Mouse (Mus musculus) liver, adult 2 months (tissue): Measurements from ENCODE around the gene Hist1h1e. TPM values are rescaled to one million over a fixed set of nuclear protein-coding genes. Genes with fewer than 3 reads are reported as not detected.
A peak's percentile ranks its signal among the peaks of the same experiment; 100 is the strongest.
"Not testable (repeated sequence)": the region's sequence is repeated elsewhere in the genome, so short reads cannot be mapped to it uniquely, and the experiment has no call there.

ENCODE experiments used
- DNase-seq: peaks from one replicate; pipeline ENCODE4 v3.0.0-alpha.2; 2011; ENCODE audit warnings: low read depth, low spot score; ENCODE audit errors: extremely low read depth
- H3K27ac ChIP-seq: fragments of 200-500 bp; replicated peaks from 2 replicates; pipeline ENCODE4 v1.5.1; 2012; ENCODE audit warnings: low read depth, mild to moderate bottlenecking, control low read depth, inconsistent platforms, low read length; ENCODE audit not compliant: insufficient read depth
- H3K27me3 ChIP-seq: fragments of 200-500 bp; 2 replicates; pipeline ENCODE4 v1.6.1; 2012; ENCODE audit warnings: mild to moderate bottlenecking, moderate library complexity, low read length, inconsistent platforms; ENCODE audit not compliant: control insufficient read depth, insufficient read depth
- H3K36me3 ChIP-seq: fragments of 200-500 bp; 2 replicates; pipeline ENCODE4 v1.6.1; 2012; ENCODE audit warnings: low read length, inconsistent platforms; ENCODE audit not compliant: control insufficient read depth, insufficient read depth
- H3K4me1 ChIP-seq: fragments of 200-500 bp; 2 replicates; pipeline ENCODE4 v1.6.1; 2011; ENCODE audit warnings: low read length; ENCODE audit not compliant: control insufficient read depth, insufficient read depth
- H3K4me3 ChIP-seq: fragments of 200-500 bp; 2 replicates; pipeline ENCODE4 v1.5.1; 2011; ENCODE audit warnings: low read depth, mild to moderate bottlenecking, control low read depth, low read length, moderate library complexity; ENCODE audit not compliant: insufficient read depth
- H3K79me2 ChIP-seq: fragments of 200-500 bp; 2 replicates; pipeline ENCODE4 v1.6.1; 2012; ENCODE audit warnings: inconsistent platforms, mild to moderate bottlenecking, low read length, moderate library complexity; ENCODE audit not compliant: control insufficient read depth, insufficient read depth
- H3K9ac ChIP-seq: fragments of 200-500 bp; 2 replicates; pipeline ENCODE4 v1.6.1; 2012; ENCODE audit warnings: low read depth, mild to moderate bottlenecking, control low read depth, inconsistent platforms, low read length
- CTCF ChIP-seq: fragments of 200-500 bp; IDR thresholded peaks from 2 replicates; pipeline ENCODE4 v1.5.1; 2011; ENCODE audit warnings: low read depth, low read length, control low read depth
- POLR2A ChIP-seq: fragments of 200-500 bp; IDR thresholded peaks from 2 replicates; pipeline ENCODE4 v1.6.1; 2011; ENCODE audit warnings: low read length, control low read depth; ENCODE audit not compliant: insufficient read depth; ENCODE audit errors: extremely low read depth
- WGBS: fragments of 180-500 bp; shearing (Covaris S2); methylation state at CpG from one replicate; pipeline ENCODE4 v1.1.7; 2018; 5-methylcytosine and 5-hydroxymethylcytosine counted together
- polyA plus RNA-seq: library from polyadenylated mRNA; depleted of rRNA; stranded (reverse); fragments of >200 nt; gene quantifications from 2 replicates; pipeline ENCODE4 v1.2.3, GENCODE M21; 2012; rRNA removed
- total RNA-seq: library from RNA; depleted of rRNA; stranded (reverse); fragments of >200 nt; gene quantifications from 2 replicates; pipeline ENCODE4 v1.2.3, GENCODE M21; 2014; rRNA removed

The Hist1h1e gene
- total RNA-seq (22.0 and 27.0 TPM in 2 replicates), polyA plus RNA-seq (0.73 and 0.77 TPM in 2 replicates)

- H3K9ac ChIP-seq, result peak within 1 kb of the TSS; percentile 80
- not testable (repeated sequence) for H3K36me3 ChIP-seq, H3K4me1 ChIP-seq, H3K27me3 ChIP-seq, H3K79me2 ChIP-seq
- peak; percentile 77 for DNase-seq
- TF ChIP-seq POLR2A, result peak; percentile 97
- peak within 1 kb of the TSS; percentile 81 for H3K27ac ChIP-seq
- peak within 1 kb of the TSS; percentile 84 for H3K4me3 ChIP-seq
- WGBS, result under 1% methylated on average over 53 of the region's 53 CpGs
Observed at GRCm38 (mm10) chr13:23622175-23622671, at the start of gene Hist1h1e. Gene Hist1h1e, minus strand, starts transcription at chr13:23622558.

- no peaks in the 10 kb centered on the region for H3K27me3 ChIP-seq
- TF ChIP-seq CTCF, result no peak
- no peak for TF ChIP-seq POLR2A
- no peaks in the 10 kb centered on the region for H3K79me2 ChIP-seq
- H3K4me3 ChIP-seq, result no peak overlapping the region
- 74% methylated on average over 3 of the region's 3 CpGs for WGBS
- no peaks in the 10 kb centered on the region for H3K36me3 ChIP-seq
- no peaks in the 10 kb centered on the region for H3K4me1 ChIP-seq
- H3K9ac ChIP-seq, result no peak overlapping the region
- H3K27ac ChIP-seq, result no peak overlapping the region
- no peak for DNase-seq
Observed at GRCm38 (mm10) chr13:23662536-23662935, 40.2 kb upstream of the Hist1h1e start.

- no peaks in the 10 kb centered on the region for H3K79me2 ChIP-seq
- H3K27ac ChIP-seq, result no peak overlapping the region
- no peaks in the 10 kb centered on the region for H3K36me3 ChIP-seq
- TF ChIP-seq CTCF, result no peak
- TF ChIP-seq POLR2A, result no peak
- H3K27me3 ChIP-seq, result no peaks in the 10 kb centered on the region
- 75% methylated on average over 6 of the region's 6 CpGs for WGBS
- H3K4me3 ChIP-seq, result no peak overlapping the region
- H3K9ac ChIP-seq, result no peak overlapping the region
- no peak for DNase-seq
- H3K4me1 ChIP-seq, result no peaks in the 10 kb centered on the region
Observed at GRCm38 (mm10) chr13:23659636-23660366, 37.4 kb upstream of the Hist1h1e start.

- peak; percentile 23 for DNase-seq
- H3K27me3 ChIP-seq, result no peaks in the 10 kb centered on the region
- H3K27ac ChIP-seq, result no peak overlapping the region
- H3K4me1 ChIP-seq, result no peaks in the 10 kb centered on the region
- H3K9ac ChIP-seq, result no peak overlapping the region
- 16% methylated on average over 1 of the region's 1 CpGs for WGBS
- H3K79me2 ChIP-seq, result no peaks in the 10 kb centered on the region
- no peaks in the 10 kb centered on the region for H3K36me3 ChIP-seq
- TF ChIP-seq CTCF (peak; percentile 32), POLR2A (no peak)
- no peak overlapping the region for H3K4me3 ChIP-seq
Observed at GRCm38 (mm10) chr13:23630653-23631052, 8.3 kb upstream of the Hist1h1e start.

- Histone ChIP-seq H3K4me1 (no peaks in the 10 kb centered on the region; the same call in 1 of the 2 replicates), H3K79me2 (no peaks in the 10 kb centered on the region), H3K27ac (peak overlapping the region; percentile 35; the same call in 1 of the 2 replicates), H3K27me3 (no peaks in the 10 kb centered on the region), H3K4me3 (peak overlapping the region; percentile 33; the same call in 1 of the 2 replicates), H3K9ac (no peak overlapping the region), H3K36me3 (no peaks in the 10 kb centered on the region)
- peak; percentile 48 for DNase-seq
- TF ChIP-seq CTCF (no peak), POLR2A (no peak)
- WGBS, result 23% methylated on average over 7 of the region's 7 CpGs
Observed at GRCm38 (mm10) chr13:23622861-23623450, 598 bp upstream of the Hist1h1e start.

- Histone ChIP-seq H3K27me3 (no peaks in the 10 kb centered on the region), H3K36me3 (no peaks in the 10 kb centered on the region), H3K4me3 (peak overlapping the region; percentile 84), H3K27ac (peak overlapping the region; percentile 81), H3K79me2 (no peaks in the 10 kb centered on the region), H3K9ac (peak overlapping the region; percentile 80), H3K4me1 (no peaks in the 10 kb centered on the region; the same call in 1 of the 2 replicates)
- peak; percentile 89 for DNase-seq
- TF ChIP-seq POLR2A, result no peak
- no peak for TF ChIP-seq CTCF
- WGBS, result 1% methylated on average over 18 of the region's 18 CpGs
Observed at GRCm38 (mm10) chr13:23621532-23622174, 705 bp downstream of the Hist1h1e start.
